Mouse (Mus musculus): ENCODE measurements around the gene Rasgef1b. TPM values are rescaled to one million over a fixed set of nuclear protein-coding genes. Genes with fewer than 3 reads are reported as not detected.

Gene Rasgef1b
- polyA plus RNA-seq, 1 experiment, result 13.5 TPM

DNA sequence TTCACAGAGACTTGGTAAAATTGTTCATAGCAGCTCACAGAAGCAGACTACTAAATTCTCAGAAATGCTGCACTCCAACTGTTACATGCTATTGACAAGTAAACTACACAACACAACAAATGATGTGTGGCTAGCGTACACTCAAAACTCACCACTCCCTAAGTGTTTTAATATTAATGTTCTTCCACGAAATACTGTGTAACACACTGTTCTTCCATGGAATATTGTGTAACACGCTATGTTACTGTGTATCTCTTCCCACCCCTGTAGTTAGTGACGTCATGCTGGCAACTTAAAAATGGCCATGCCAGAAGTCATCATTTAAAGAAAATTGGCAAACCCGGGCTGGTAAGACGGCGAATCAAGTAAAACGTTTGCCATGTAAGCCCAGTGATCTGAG, 299.6 kb downstream of the Rasgef1b start:
- H3K4me1 ChIP-seq (ENCODE audit: control insufficient read depth, insufficient read depth, low read length), result no peaks in the 10 kb centered on the region
- WGBS, result 82% methylated on average over 8 of the region's 8 CpGs
- TF ChIP-seq POLR2A (IDR thresholded peaks at IDR 0.05; ENCODE audit: borderline replicate concordance, extremely low read depth, low read depth, low read length), result no peak
- TF ChIP-seq CTCF (IDR thresholded peaks at IDR 0.05; ENCODE audit: insufficient read depth, low read length), result no peak
- DNase-seq, result no peak
- no peak overlapping the region for H3K4me3 ChIP-seq (replicated peaks; ENCODE audit: extremely low read depth, low read depth, low read length)

- DNase-seq, result no peak
- no peak for TF ChIP-seq POLR2A (IDR thresholded peaks at IDR 0.05; ENCODE audit: borderline replicate concordance, extremely low read depth, low read depth, low read length)
- TF ChIP-seq CTCF (IDR thresholded peaks at IDR 0.05; ENCODE audit: insufficient read depth, low read length), result no peak
- Histone ChIP-seq H3K4me3 (replicated peaks; ENCODE audit: extremely low read depth, low read depth, low read length) (no peak overlapping the region), H3K4me1 (ENCODE audit: control insufficient read depth, insufficient read depth, low read length) (no peaks in the 10 kb centered on the region)
- 26% methylated on average over 5 of the region's 5 CpGs for WGBS
Observed at GRCm38 (mm10) chr5:99428648-99429047, 300.2 kb downstream of the Rasgef1b start.

DNA sequence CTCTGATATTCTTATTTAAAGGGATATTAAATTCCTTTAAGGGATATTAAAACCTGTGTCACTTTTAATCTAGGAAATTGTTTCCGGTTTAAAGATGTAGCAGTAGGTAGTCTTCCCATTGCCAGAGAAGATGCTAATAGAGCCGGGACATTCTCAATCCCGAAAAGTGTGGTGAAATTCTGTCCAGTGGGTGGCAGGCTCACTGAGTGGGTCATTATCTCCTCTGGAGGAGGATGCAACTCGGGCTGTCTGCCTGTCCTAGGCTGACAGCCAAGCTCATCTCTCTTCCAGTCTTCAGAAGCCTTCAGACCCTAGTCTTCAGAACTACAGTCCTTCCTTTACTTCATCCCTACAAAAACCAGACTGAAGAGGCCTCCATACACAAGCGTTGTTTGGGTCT, 305.6 kb downstream of the Rasgef1b start:
- no peak; the same call in 1 of the 2 replicates for TF ChIP-seq CTCF (IDR thresholded peaks at IDR 0.05; ENCODE audit: insufficient read depth, low read length)
- TF ChIP-seq POLR2A (IDR thresholded peaks at IDR 0.05; ENCODE audit: borderline replicate concordance, extremely low read depth, low read depth, low read length), result no peak
- H3K4me3 ChIP-seq (replicated peaks; ENCODE audit: extremely low read depth, low read depth, low read length), result no peak overlapping the region
- DNase-seq, result no peak
- 70% methylated on average over 5 of the region's 5 CpGs for WGBS
- H3K4me1 ChIP-seq (ENCODE audit: control insufficient read depth, insufficient read depth, low read length), result peaks cover 2% of the 10 kb centered on the region; the same call in 1 of the 2 replicates

GRCm38 (mm10) chr5:99422856-99423255, 306.0 kb downstream of the Rasgef1b start:
- TF ChIP-seq POLR2A (IDR thresholded peaks at IDR 0.05; ENCODE audit: borderline replicate concordance, extremely low read depth, low read depth, low read length) (no peak), CTCF (IDR thresholded peaks at IDR 0.05; ENCODE audit: insufficient read depth, low read length) (no peak)
- no peak for DNase-seq
- WGBS, result 93% methylated on average over 4 of the region's 4 CpGs
- Histone ChIP-seq H3K4me1 (ENCODE audit: control insufficient read depth, insufficient read depth, low read length) (peaks cover 2% of the 10 kb centered on the region; the same call in 1 of the 2 replicates), H3K4me3 (replicated peaks; ENCODE audit: extremely low read depth, low read depth, low read length) (no peak overlapping the region)

GRCm38 (mm10) chr5:99422092-99422491, 306.8 kb downstream of the Rasgef1b start:
- Histone ChIP-seq H3K4me1 (ENCODE audit: control insufficient read depth, insufficient read depth, low read length) (peaks cover 2% of the 10 kb centered on the region; the same call in 1 of the 2 replicates), H3K4me3 (replicated peaks; ENCODE audit: extremely low read depth, low read depth, low read length) (no peak overlapping the region)
- DNase-seq, result no peak
- TF ChIP-seq POLR2A (IDR thresholded peaks at IDR 0.05; ENCODE audit: borderline replicate concordance, extremely low read depth, low read depth, low read length), result no peak
- no peak for TF ChIP-seq CTCF (IDR thresholded peaks at IDR 0.05; ENCODE audit: insufficient read depth, low read length)
- 83% methylated on average over 6 of the region's 6 CpGs for WGBS

- Histone ChIP-seq H3K4me1 (ENCODE audit: control insufficient read depth, insufficient read depth, low read length) (peaks cover 2% of the 10 kb centered on the region; the same call in 1 of the 2 replicates), H3K4me3 (replicated peaks; ENCODE audit: extremely low read depth, low read depth, low read length) (no peak overlapping the region)
- 48% methylated on average over 2 of the region's 2 CpGs for WGBS
- TF ChIP-seq POLR2A (IDR thresholded peaks at IDR 0.05; ENCODE audit: borderline replicate concordance, extremely low read depth, low read depth, low read length) (no peak), CTCF (IDR thresholded peaks at IDR 0.05; ENCODE audit: insufficient read depth, low read length) (no peak)
- peak; percentile 18 for DNase-seq
Observed at GRCm38 (mm10) chr5:99419872-99420271, 309.0 kb downstream of the Rasgef1b start.

DNA sequence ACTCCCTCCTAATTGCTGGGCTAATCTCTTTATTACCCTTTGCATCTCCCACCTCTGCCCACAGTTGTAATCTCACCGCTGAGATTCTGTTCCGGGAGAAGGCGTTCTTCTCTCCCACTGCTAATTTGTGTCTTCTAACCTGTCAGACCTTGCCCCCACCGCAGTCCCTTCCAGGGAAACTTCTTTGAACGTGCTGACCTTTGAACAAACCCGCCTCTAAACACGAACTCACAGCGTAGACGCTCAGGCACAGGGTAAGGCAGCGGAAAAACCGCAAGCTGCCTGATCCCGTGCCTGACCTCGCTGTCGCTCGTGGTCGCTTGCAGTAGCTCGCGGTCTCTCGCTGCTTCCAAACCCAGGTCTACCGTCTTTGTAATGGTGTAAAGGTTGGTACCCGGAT, 312.0 kb downstream of the Rasgef1b start:
- no peak for DNase-seq
- Histone ChIP-seq H3K4me1 (ENCODE audit: control insufficient read depth, insufficient read depth, low read length) (peaks cover 2% of the 10 kb centered on the region; the same call in 1 of the 2 replicates), H3K4me3 (replicated peaks; ENCODE audit: extremely low read depth, low read depth, low read length) (no peak overlapping the region)
- 91% methylated on average over 21 of the region's 21 CpGs for WGBS
- TF ChIP-seq CTCF (IDR thresholded peaks at IDR 0.05; ENCODE audit: insufficient read depth, low read length), result no peak
- TF ChIP-seq POLR2A (IDR thresholded peaks at IDR 0.05; ENCODE audit: borderline replicate concordance, extremely low read depth, low read depth, low read length), result no peak

- TF ChIP-seq POLR2A (IDR thresholded peaks at IDR 0.05; ENCODE audit: borderline replicate concordance, extremely low read depth, low read depth, low read length) (no peak), CTCF (IDR thresholded peaks at IDR 0.05; ENCODE audit: insufficient read depth, low read length) (no peak)
- Histone ChIP-seq H3K4me1 (ENCODE audit: control insufficient read depth, insufficient read depth, low read length) (peaks cover 2% of the 10 kb centered on the region; the same call in 1 of the 2 replicates), H3K4me3 (replicated peaks; ENCODE audit: extremely low read depth, low read depth, low read length) (no peak overlapping the region)
- WGBS, result 94% methylated on average over 12 of the region's 12 CpGs
- no peak for DNase-seq
Observed at GRCm38 (mm10) chr5:99415676-99416075, 313.2 kb downstream of the Rasgef1b start.

GRCm38 (mm10) chr5:99415049-99415448, 313.8 kb downstream of the Rasgef1b start:
- no peak for TF ChIP-seq CTCF (IDR thresholded peaks at IDR 0.05; ENCODE audit: insufficient read depth, low read length)
- no peak for TF ChIP-seq POLR2A (IDR thresholded peaks at IDR 0.05; ENCODE audit: borderline replicate concordance, extremely low read depth, low read depth, low read length)
- 73% methylated on average over 2 of the region's 2 CpGs for WGBS
- Histone ChIP-seq H3K4me3 (replicated peaks; ENCODE audit: extremely low read depth, low read depth, low read length) (no peak overlapping the region), H3K4me1 (ENCODE audit: control insufficient read depth, insufficient read depth, low read length) (no peaks in the 10 kb centered on the region)
- no peak for DNase-seq

DNA sequence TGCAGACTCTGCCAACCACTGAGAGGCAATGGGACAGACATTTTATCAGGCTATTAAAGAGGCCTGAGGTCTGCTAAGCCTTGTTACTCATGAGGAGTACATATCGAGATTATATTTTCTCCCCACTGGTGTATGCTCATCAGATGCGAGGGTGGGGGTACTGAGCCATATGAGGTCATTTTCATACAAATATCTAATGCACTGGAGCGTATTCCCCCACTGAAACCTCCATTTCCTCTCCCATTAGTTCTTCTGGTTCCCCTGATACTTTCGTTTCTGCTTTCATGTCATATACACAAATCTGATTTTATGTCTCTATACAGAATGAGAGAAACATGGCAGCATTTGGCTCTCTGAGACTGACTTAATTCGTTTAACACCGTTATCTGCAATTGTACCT, 314.6 kb downstream of the Rasgef1b start:
- WGBS, result 82% methylated on average over 6 of the region's 6 CpGs
- TF ChIP-seq CTCF (IDR thresholded peaks at IDR 0.05; ENCODE audit: insufficient read depth, low read length), result no peak
- no peak for TF ChIP-seq POLR2A (IDR thresholded peaks at IDR 0.05; ENCODE audit: borderline replicate concordance, extremely low read depth, low read depth, low read length)
- DNase-seq, result no peak
- Histone ChIP-seq H3K4me1 (ENCODE audit: control insufficient read depth, insufficient read depth, low read length) (no peaks in the 10 kb centered on the region), H3K4me3 (replicated peaks; ENCODE audit: extremely low read depth, low read depth, low read length) (no peak overlapping the region)
